Mouse (Mus musculus): Measurements from ENCODE around the gene Cxcl9. TPM values are rescaled to one million over a fixed set of nuclear protein-coding genes. Genes with fewer than 3 reads are reported as not detected.

Cxcl9 gene
- total and polyA plus RNA-seq, 3 experiments: not detected

DNA sequence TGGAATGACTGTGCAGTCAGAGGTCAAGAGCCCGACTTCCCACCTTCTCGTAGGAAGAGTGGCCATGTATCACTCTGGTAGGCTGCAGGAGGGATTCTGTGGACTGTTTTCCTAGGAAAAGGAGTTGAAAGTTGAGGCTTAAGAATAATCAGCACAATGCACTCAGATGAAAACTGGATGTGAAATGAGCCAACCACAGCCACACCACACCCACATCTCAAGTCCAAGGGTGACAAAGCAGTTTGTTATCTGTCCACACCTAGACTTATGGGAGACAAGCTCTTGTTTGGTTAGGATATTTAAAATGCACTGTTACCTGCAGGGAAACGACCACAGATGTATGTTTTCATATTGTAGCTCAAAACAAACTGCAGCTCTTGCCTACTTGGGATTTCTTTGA lies 44.8 kb downstream of the Cxcl9 start (continued):
- no peak for TF ChIP-seq KAT2A (conservative IDR thresholded peaks at IDR 0.05; ENCODE audit: low read depth, low read length)
- no peak for TF ChIP-seq UBTF (IDR thresholded peaks at IDR 0.05; ENCODE audit: borderline replicate concordance, insufficient read depth, low read depth, low read length)
- no peak for TF ChIP-seq MEF2A (IDR thresholded peaks at IDR 0.05; ENCODE audit: extremely low read depth, insufficient replicate concordance, low read depth, low read length, poor library complexity, severe bottlenecking)
- TF ChIP-seq MAX (IDR thresholded peaks at IDR 0.05; ENCODE audit: low read length): no peak; the same call in 1 of the 2 replicates
- TF ChIP-seq POLR2AphosphoS5 (IDR thresholded peaks at IDR 0.05; ENCODE audit: borderline replicate concordance, low read depth, low read length): no peak
- peak; percentile 67 for TF ChIP-seq TCF12 (IDR thresholded peaks at IDR 0.05; ENCODE audit: low read depth, low read length)
- TF ChIP-seq MAZ (IDR thresholded peaks at IDR 0.05; ENCODE audit: low read depth, low read length): 0 out of 2 replicates have a peak, but pooled peaks have one; percentile 23
- TF ChIP-seq HCFC1 (IDR thresholded peaks at IDR 0.05; ENCODE audit: low read depth, low read length): no peak
- TF ChIP-seq TBP (IDR thresholded peaks at IDR 0.05; ENCODE audit: low read depth, low read length): peak; percentile 44; the same call in 1 of the 2 replicates
- TF ChIP-seq MAFK (IDR thresholded peaks at IDR 0.05; ENCODE audit: borderline replicate concordance, low read depth, low read length): peak; percentile 87
- TF ChIP-seq SMC3 (IDR thresholded peaks at IDR 0.05; ENCODE audit: low read depth, low read length): no peak
- no peak for TF ChIP-seq RAD21 (IDR thresholded peaks at IDR 0.05; ENCODE audit: low read depth, low read length)

DNA sequence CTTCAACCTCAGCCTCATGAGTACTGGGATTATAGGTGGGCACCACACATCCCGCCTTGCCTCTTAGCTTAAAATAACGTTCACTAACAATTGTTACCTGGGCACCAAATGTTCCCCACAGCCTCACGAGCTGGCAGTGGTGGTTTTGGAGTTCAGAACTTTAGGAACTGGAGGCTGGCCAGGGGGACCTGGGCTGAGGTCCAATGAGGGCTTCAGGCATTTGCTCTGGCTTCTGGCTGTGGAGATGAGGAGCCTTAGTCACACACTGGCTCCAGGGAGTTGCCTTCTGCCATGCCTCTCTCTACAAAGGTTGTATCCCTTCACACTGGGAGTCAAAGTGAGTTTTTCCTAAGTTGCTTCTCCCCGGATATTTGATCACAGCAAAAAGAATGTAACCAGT lies 45.3 kb downstream of the Cxcl9 start:
- peak overlapping the region; percentile 85 for H3K27ac ChIP-seq (ENCODE audit: control insufficient read depth, low read depth, low read length)
- H3K27me3 ChIP-seq (ENCODE audit: control insufficient read depth in 1 of 2, insufficient read depth in 2 of 2, low read length in 2 of 2): no peaks in the 10 kb centered on the region
- H3K9me3 ChIP-seq (replicated peaks; ENCODE audit: insufficient read depth, low read length): no peaks in the 10 kb centered on the region
- no peak overlapping the region for H3K4me3 ChIP-seq (ENCODE audit: control insufficient read depth in 1 of 2, insufficient read depth in 1 of 2, low read depth in 2 of 2, low read length in 2 of 2)
- H3K4me1 ChIP-seq (ENCODE audit: control insufficient read depth in 1 of 2, insufficient read depth in 2 of 2, low read length in 2 of 2): peaks cover 23 to 24% of the 10 kb centered on the region in 2 experiments
- 0 out of 2 replicates have a peak, but pooled peaks have one; percentile 43 for TF ChIP-seq TBP (IDR thresholded peaks at IDR 0.05; ENCODE audit: low read depth, low read length)
- no peak for TF ChIP-seq POLR2AphosphoS5 (IDR thresholded peaks at IDR 0.05; ENCODE audit: borderline replicate concordance, low read depth, low read length)
- H3K79me2 ChIP-seq (ENCODE audit: control insufficient read depth, insufficient read depth, low read length, poor library complexity): no peaks in the 10 kb centered on the region; the same call in 1 of the 2 replicates
- H3K36me3 ChIP-seq (ENCODE audit: control insufficient read depth in 1 of 2, insufficient read depth in 2 of 2, low read length in 2 of 2): peaks cover 7 to 28% of the 10 kb centered on the region in 2 experiments
- no peak overlapping the region for H3K9ac ChIP-seq (ENCODE audit: control insufficient read depth, low read depth, low read length, poor library complexity, severe bottlenecking)
- peak; percentile 27 for DNase-seq (ENCODE audit: low read depth, low spot score)

DNA sequence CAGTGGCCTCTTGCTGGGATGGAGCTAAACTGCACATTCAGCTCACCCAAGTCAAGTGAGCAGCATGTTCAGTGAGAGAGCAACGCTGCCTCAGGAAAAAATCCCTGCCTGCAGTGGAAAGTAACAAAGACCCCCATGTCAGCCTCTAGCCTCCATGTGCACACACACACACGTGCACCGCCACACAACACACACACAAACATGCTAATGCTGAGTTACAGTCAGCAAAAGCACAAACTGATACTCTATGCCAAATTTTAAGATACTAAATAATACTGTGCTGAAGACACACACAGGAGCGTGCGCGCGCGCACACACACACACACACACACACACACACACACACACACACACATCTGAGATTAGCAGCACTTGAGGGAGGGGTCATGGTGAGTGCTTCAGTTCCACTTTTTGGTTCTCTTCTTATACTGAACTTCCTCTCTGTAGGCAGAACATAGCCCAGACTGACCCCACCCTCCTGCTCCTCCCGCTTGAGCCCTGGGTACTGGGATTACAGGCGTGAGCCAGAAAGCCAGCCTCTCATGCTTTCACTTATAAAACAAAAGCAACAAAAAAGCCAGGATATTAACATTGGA lies 48.8 kb downstream of the Cxcl9 start:
- Histone ChIP-seq H3K9me3 (replicated peaks; ENCODE audit: insufficient read depth, low read length) (no peaks in the 10 kb centered on the region), H3K79me2 (ENCODE audit: control insufficient read depth, insufficient read depth, low read length, poor library complexity) (no peaks in the 10 kb centered on the region; the same call in 1 of the 2 replicates), H3K9ac (ENCODE audit: control insufficient read depth, low read depth, low read length, poor library complexity, severe bottlenecking) (no peak overlapping the region), H3K27me3 (ENCODE audit: control insufficient read depth in 1 of 2, insufficient read depth in 2 of 2, low read length in 2 of 2) (no peaks in the 10 kb centered on the region), H3K27ac (ENCODE audit: control insufficient read depth, low read depth, low read length) (no peak overlapping the region), H3K4me1 (ENCODE audit: control insufficient read depth in 1 of 2, insufficient read depth in 2 of 2, low read length in 2 of 2) (peaks cover 20 to 23% of the 10 kb centered on the region in 2 experiments), H3K36me3 (ENCODE audit: control insufficient read depth in 1 of 2, insufficient read depth in 2 of 2, low read length in 2 of 2) (peaks cover 0 to 28% of the 10 kb centered on the region in 2 experiments; a peak in 2 of 4 replicates), H3K4me3 (ENCODE audit: control insufficient read depth in 1 of 2, insufficient read depth in 1 of 2, low read depth in 2 of 2, low read length in 2 of 2) (peak overlapping the region in 1 of 2 experiments; percentile 24; a peak in 1 of 4 replicates)
- DNase-seq (ENCODE audit: low read depth, low spot score): peak; percentile 91
- peak; percentile 77; the same call in 1 of the 2 replicates for TF ChIP-seq MYC (IDR thresholded peaks at IDR 0.05; ENCODE audit: low read depth, low read length)
- peak; percentile 80 for TF ChIP-seq RCOR1 (IDR thresholded peaks at IDR 0.05; ENCODE audit: low read depth, low read length)
- no peak for TF ChIP-seq ELF1 (IDR thresholded peaks at IDR 0.05; ENCODE audit: low read depth, low read length)
- peak; percentile 94 for TF ChIP-seq MAZ (IDR thresholded peaks at IDR 0.05; ENCODE audit: low read depth, low read length)
- TF ChIP-seq HCFC1 (IDR thresholded peaks at IDR 0.05; ENCODE audit: low read depth, low read length): peak; percentile 18; the same call in 1 of the 2 replicates
- peak; percentile 64 for TF ChIP-seq ETS1 (IDR thresholded peaks at IDR 0.05; ENCODE audit: low read depth, low read length)
- peak; percentile 62 for TF ChIP-seq SIN3A (IDR thresholded peaks at IDR 0.05; ENCODE audit: low read length)
- peak; percentile 61 for TF ChIP-seq GATA1 (IDR thresholded peaks at IDR 0.05; ENCODE audit: low read depth, low read length)
- no peak for TF ChIP-seq CHD1 (IDR thresholded peaks at IDR 0.05; ENCODE audit: low read depth, low read length)
- TF ChIP-seq BHLHE40 (IDR thresholded peaks at IDR 0.05; ENCODE audit: borderline replicate concordance, low read depth, low read length): peak; percentile 22; the same call in 1 of the 2 replicates
- TF ChIP-seq E2F4 (IDR thresholded peaks at IDR 0.05; ENCODE audit: borderline replicate concordance, low read depth, low read length): 0 out of 2 replicates have a peak, but pooled peaks have one; percentile 36
- TF ChIP-seq EP300 (IDR thresholded peaks at IDR 0.05; ENCODE audit: low read depth in 1 of 2, low read length in 2 of 2): peak; percentile 64 to 72
- no peak for TF ChIP-seq ZKSCAN1 (IDR thresholded peaks at IDR 0.05; ENCODE audit: low read depth, low read length)
- 0 out of 2 replicates have a peak, but pooled peaks have one; percentile 8 for TF ChIP-seq TAL1 (IDR thresholded peaks at IDR 0.05; ENCODE audit: low read length)
- 0 out of 2 replicates have a peak, but pooled peaks have one; percentile 34 for TF ChIP-seq MXI1 (IDR thresholded peaks at IDR 0.05; ENCODE audit: low read depth, low read length)
- TF ChIP-seq NRF1 (IDR thresholded peaks at IDR 0.05; ENCODE audit: insufficient read depth, low read depth, low read length, poor library complexity, severe bottlenecking): peak; percentile 59; the same call in 1 of the 2 replicates

Data from MEL (cell line).